Mouse (Mus musculus): ENCODE data around the gene Itpr2. TPM values are rescaled to one million over a fixed set of nuclear protein-coding genes. Genes with fewer than 3 reads are reported as not detected.

Gene Itpr2
- polyA plus RNA-seq, 1 experiment = 2.6 TPM

- Histone ChIP-seq H3K4me3 (ENCODE audit: insufficient read depth, poor library complexity, severe bottlenecking) (no peak overlapping the region), H3ac (ENCODE audit: control insufficient read depth, insufficient read length, low read depth) (no peak overlapping the region), H3K79me2 (ENCODE audit: control insufficient read depth, insufficient read depth) (no peaks in the 10 kb centered on the region), H3K27me3 (ENCODE audit: control insufficient read depth, insufficient read depth, insufficient read length) (no peaks in the 10 kb centered on the region), H3K36me3 (ENCODE audit: control insufficient read depth, insufficient read depth) (no peaks in the 10 kb centered on the region), H3K79me3 (ENCODE audit: low read depth) (no peaks in the 10 kb centered on the region)
- TF ChIP-seq MAX (IDR thresholded peaks at IDR 0.05) = no peak
- TF ChIP-seq FOSL1 (IDR thresholded peaks at IDR 0.05; ENCODE audit: insufficient read depth, low read length, poor library complexity, severe bottlenecking) = no peak
- no peak for TF ChIP-seq MYOD1 (IDR thresholded peaks at IDR 0.05; ENCODE audit: control insufficient read depth, insufficient read length, low read depth)
- TF ChIP-seq CEBPB (IDR thresholded peaks at IDR 0.05; ENCODE audit: low read depth) = no peak
- TF ChIP-seq CTCF (IDR thresholded peaks at IDR 0.05; ENCODE audit: control insufficient read depth, insufficient read depth, insufficient read length) = no peak
- no peak for TF ChIP-seq USF1 (IDR thresholded peaks at IDR 0.05; ENCODE audit: low read depth)
- no peak for TF ChIP-seq MYOG (IDR thresholded peaks at IDR 0.05; ENCODE audit: control insufficient read depth, extremely low read depth, insufficient read length)
These were observed 388.9 kb downstream of the Itpr2 start for GRCm38 (mm10) chr6:146113085-146113484.

GRCm38 (mm10) chr6:146112211-146112610 is 389.8 kb downstream of the Itpr2 start:
- Histone ChIP-seq H3K36me3 (ENCODE audit: control insufficient read depth, insufficient read depth) (no peaks in the 10 kb centered on the region), H3ac (ENCODE audit: control insufficient read depth, insufficient read length, low read depth) (no peak overlapping the region), H3K79me2 (ENCODE audit: control insufficient read depth, insufficient read depth) (no peaks in the 10 kb centered on the region), H3K27me3 (ENCODE audit: control insufficient read depth, insufficient read depth, insufficient read length) (no peaks in the 10 kb centered on the region), H3K79me3 (ENCODE audit: low read depth) (no peaks in the 10 kb centered on the region), H3K4me3 (ENCODE audit: insufficient read depth, poor library complexity, severe bottlenecking) (no peak overlapping the region)
- no peak for TF ChIP-seq MYOD1 (IDR thresholded peaks at IDR 0.05; ENCODE audit: control insufficient read depth, insufficient read length, low read depth)
- TF ChIP-seq CEBPB (IDR thresholded peaks at IDR 0.05; ENCODE audit: low read depth) = no peak
- TF ChIP-seq CTCF (IDR thresholded peaks at IDR 0.05; ENCODE audit: control insufficient read depth, insufficient read depth, insufficient read length) = no peak
- no peak for TF ChIP-seq FOSL1 (IDR thresholded peaks at IDR 0.05; ENCODE audit: insufficient read depth, low read length, poor library complexity, severe bottlenecking)
- TF ChIP-seq MAX (IDR thresholded peaks at IDR 0.05) = no peak
- TF ChIP-seq USF1 (IDR thresholded peaks at IDR 0.05; ENCODE audit: low read depth) = no peak
- TF ChIP-seq MYOG (IDR thresholded peaks at IDR 0.05; ENCODE audit: control insufficient read depth, extremely low read depth, insufficient read length) = no peak

DNA sequence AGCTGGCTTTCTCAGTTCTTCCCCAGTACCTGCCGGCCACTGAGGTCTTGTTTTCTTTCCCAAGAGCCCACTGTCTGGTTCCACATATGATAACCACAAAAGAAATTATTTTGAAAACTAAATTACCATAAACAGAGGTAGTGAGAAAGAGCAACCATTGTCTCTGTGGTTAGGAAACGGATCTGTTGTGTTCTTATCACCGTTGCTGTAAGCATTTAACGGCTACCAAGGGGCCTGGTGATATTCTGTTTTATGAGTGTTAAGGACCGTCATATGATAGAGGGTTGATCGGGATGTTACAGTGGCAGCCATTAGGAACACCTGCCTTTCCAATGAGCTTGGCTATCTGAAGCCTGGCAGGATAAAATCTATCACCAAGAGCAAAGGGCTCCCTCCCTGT is 390.2 kb downstream of the Itpr2 start:
- Histone ChIP-seq H3K4me3 (ENCODE audit: insufficient read depth, poor library complexity, severe bottlenecking) (no peak overlapping the region), H3K79me3 (ENCODE audit: low read depth) (no peaks in the 10 kb centered on the region), H3K27me3 (ENCODE audit: control insufficient read depth, insufficient read depth, insufficient read length) (no peaks in the 10 kb centered on the region), H3ac (ENCODE audit: control insufficient read depth, insufficient read length, low read depth) (no peak overlapping the region), H3K36me3 (ENCODE audit: control insufficient read depth, insufficient read depth) (no peaks in the 10 kb centered on the region), H3K79me2 (ENCODE audit: control insufficient read depth, insufficient read depth) (no peaks in the 10 kb centered on the region)
- TF ChIP-seq MYOD1 (IDR thresholded peaks at IDR 0.05; ENCODE audit: control insufficient read depth, insufficient read length, low read depth) (no peak), USF1 (IDR thresholded peaks at IDR 0.05; ENCODE audit: low read depth) (no peak), MYOG (IDR thresholded peaks at IDR 0.05; ENCODE audit: control insufficient read depth, extremely low read depth, insufficient read length) (no peak), CTCF (IDR thresholded peaks at IDR 0.05; ENCODE audit: control insufficient read depth, insufficient read depth, insufficient read length) (no peak), FOSL1 (IDR thresholded peaks at IDR 0.05; ENCODE audit: insufficient read depth, low read length, poor library complexity, severe bottlenecking) (no peak), MAX (IDR thresholded peaks at IDR 0.05) (no peak), CEBPB (IDR thresholded peaks at IDR 0.05; ENCODE audit: low read depth) (no peak)

DNA sequence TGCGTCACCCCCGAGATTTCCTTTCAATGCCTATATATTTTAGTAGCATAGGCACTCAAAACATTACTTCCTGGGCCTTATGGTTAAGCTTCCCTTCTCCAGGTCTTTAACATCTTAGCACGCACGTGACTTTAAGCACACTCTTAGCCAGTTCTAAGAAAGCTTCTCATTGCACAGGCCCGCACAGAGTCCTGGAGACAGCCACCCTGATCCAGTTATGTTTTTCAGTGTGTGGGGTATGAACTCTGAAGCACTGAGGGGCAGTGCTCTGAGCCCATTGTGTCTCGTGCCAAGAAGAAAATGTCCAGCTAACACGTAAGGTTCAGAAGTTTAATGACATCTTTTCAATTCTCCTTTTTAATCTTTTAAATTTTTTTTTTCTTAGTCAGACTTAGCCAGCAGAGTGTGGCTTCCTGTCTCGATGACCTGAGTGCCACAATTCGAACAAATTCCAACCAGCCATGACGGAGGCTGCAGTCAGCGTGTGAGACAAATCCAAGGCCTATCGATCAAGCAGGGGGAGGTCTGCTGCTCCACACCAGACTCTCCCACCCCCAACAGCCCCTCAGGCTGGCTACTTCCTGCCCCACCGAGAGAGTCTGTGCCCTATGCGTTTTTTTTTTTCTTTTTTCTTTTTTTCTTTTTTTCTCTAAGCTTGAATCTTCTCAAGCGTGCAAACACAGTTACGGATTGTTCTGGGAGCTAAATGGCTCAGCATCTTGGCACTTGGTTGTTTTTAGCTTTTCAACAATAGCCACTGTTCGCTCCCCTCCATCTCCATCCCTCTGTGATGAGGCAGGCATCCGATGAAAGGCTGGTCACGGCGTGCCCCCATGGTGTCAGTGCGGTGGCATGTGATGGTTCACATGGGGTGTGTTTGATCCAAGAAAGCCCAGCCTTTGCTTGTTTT is 390.9 kb downstream of the Itpr2 start:
- no peak overlapping the region for H3K4me3 ChIP-seq (ENCODE audit: insufficient read depth, poor library complexity, severe bottlenecking)
- no peaks in the 10 kb centered on the region for H3K36me3 ChIP-seq (ENCODE audit: control insufficient read depth, insufficient read depth)
- H3K79me3 ChIP-seq (ENCODE audit: low read depth) = no peaks in the 10 kb centered on the region
- H3K27me3 ChIP-seq (ENCODE audit: control insufficient read depth, insufficient read depth, insufficient read length) = no peaks in the 10 kb centered on the region
- no peaks in the 10 kb centered on the region for H3K79me2 ChIP-seq (ENCODE audit: control insufficient read depth, insufficient read depth)
- TF ChIP-seq CTCF (IDR thresholded peaks at IDR 0.05; ENCODE audit: control insufficient read depth, insufficient read depth, insufficient read length) = no peak
- no peak for TF ChIP-seq CEBPB (IDR thresholded peaks at IDR 0.05; ENCODE audit: low read depth)
- TF ChIP-seq USF1 (IDR thresholded peaks at IDR 0.05; ENCODE audit: low read depth) = peak; percentile 39
- no peak overlapping the region for H3ac ChIP-seq (ENCODE audit: control insufficient read depth, insufficient read length, low read depth)

DNA sequence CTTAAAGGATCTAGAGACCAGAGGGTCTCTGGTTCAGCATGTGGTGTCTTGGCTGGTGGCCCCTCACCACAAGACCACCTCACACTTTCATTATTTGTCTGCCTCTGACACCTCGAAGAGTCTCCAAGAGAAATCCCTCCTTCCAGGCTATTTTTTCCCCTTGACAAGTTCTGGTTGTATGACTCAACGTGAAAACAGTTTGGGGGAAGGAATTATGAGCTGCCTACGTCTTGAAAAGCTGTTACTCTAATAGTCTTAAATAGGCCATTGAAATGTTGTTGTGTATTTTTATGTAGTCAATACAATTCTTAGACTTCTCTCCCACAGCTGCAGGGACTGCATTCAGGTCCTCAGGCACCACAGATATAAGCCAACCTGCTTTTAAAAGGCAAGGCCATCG is 391.6 kb downstream of the Itpr2 start:
- Histone ChIP-seq H3K4me3 (ENCODE audit: insufficient read depth, poor library complexity, severe bottlenecking) (no peak overlapping the region), H3K27me3 (ENCODE audit: control insufficient read depth, insufficient read depth, insufficient read length) (no peaks in the 10 kb centered on the region), H3K79me3 (ENCODE audit: low read depth) (no peaks in the 10 kb centered on the region), H3K36me3 (ENCODE audit: control insufficient read depth, insufficient read depth) (no peaks in the 10 kb centered on the region), H3ac (ENCODE audit: control insufficient read depth, insufficient read length, low read depth) (no peak overlapping the region), H3K79me2 (ENCODE audit: control insufficient read depth, insufficient read depth) (no peaks in the 10 kb centered on the region)
- TF ChIP-seq USF1 (IDR thresholded peaks at IDR 0.05; ENCODE audit: low read depth) = no peak
- TF ChIP-seq CTCF (IDR thresholded peaks at IDR 0.05; ENCODE audit: control insufficient read depth, insufficient read depth, insufficient read length) = no peak
- no peak for TF ChIP-seq MYOG (IDR thresholded peaks at IDR 0.05; ENCODE audit: control insufficient read depth, extremely low read depth, insufficient read length)
- TF ChIP-seq MAX (IDR thresholded peaks at IDR 0.05) = no peak
- no peak for TF ChIP-seq CEBPB (IDR thresholded peaks at IDR 0.05; ENCODE audit: low read depth)

- H3K79me2 ChIP-seq (ENCODE audit: control insufficient read depth, insufficient read depth) = no peaks in the 10 kb centered on the region
- no peaks in the 10 kb centered on the region for H3K36me3 ChIP-seq (ENCODE audit: control insufficient read depth, insufficient read depth)
- no peak overlapping the region for H3K4me3 ChIP-seq (ENCODE audit: insufficient read depth, poor library complexity, severe bottlenecking)
- no peaks in the 10 kb centered on the region for H3K27me3 ChIP-seq (ENCODE audit: control insufficient read depth, insufficient read depth, insufficient read length)
- H3K79me3 ChIP-seq (ENCODE audit: low read depth) = no peaks in the 10 kb centered on the region
- TF ChIP-seq MYOD1 (IDR thresholded peaks at IDR 0.05; ENCODE audit: control insufficient read depth, insufficient read length, low read depth) (peak; percentile 53), USF1 (IDR thresholded peaks at IDR 0.05; ENCODE audit: low read depth) (no peak)
- no peak overlapping the region for H3ac ChIP-seq (ENCODE audit: control insufficient read depth, insufficient read length, low read depth)
These were observed 393.3 kb downstream of the Itpr2 start for GRCm38 (mm10) chr6:146108695-146109094.

Data from C2C12 (cell line).